Mouse (Mus musculus): ENCODE data around the gene Gm438. TPM values are rescaled to one million over a fixed set of nuclear protein-coding genes. Genes with fewer than 3 reads are reported as not detected.

The Gm438 gene
- total and polyA plus RNA-seq, 3 experiments, result not detected

DNA sequence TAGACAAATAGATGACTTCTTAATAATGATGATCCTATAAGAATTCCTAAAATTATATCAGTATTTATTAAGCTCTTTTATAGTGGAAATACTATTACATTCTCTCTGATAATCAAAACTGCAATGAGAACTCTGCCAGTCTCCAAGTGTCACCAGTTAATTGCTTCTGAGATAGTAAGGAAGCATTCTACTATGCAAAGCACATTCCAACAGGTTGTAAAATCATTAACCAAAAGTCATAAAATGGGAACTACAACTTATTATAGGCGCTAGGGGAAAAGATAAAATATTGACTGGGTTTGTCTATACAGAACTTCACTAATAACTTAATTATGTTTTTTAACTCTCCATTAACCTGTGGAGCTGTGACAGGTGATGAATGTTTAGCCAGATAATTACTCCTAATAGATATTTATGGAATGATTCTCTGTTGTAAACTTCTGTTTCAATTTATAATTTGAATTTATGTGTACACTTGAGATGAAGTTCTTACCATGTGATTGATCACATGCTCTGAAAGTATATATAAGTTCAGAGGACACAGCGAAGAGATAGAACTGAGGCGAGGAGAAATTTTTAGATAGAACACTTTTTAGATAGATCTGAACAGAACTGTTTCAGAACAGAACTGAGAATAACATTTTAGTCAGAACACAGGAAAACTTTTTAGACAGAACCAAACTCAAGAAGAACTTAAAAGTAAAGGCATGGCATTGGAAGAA, 3.7 kb downstream of the Gm438 start:
- Histone ChIP-seq H3K36me3 (ENCODE audit: control insufficient read depth, insufficient read depth, low read length) (no peaks in the 10 kb centered on the region), H3K4me3 (no peak overlapping the region), H3K79me2 (replicated peaks; ENCODE audit: control insufficient read depth, insufficient read depth, low read length) (no peaks in the 10 kb centered on the region), H3K9ac (ENCODE audit: low read depth, low read length) (no peak overlapping the region), H3K4me1 (ENCODE audit: control insufficient read depth, insufficient read depth, low read length) (no peaks in the 10 kb centered on the region), H3K27me3 (ENCODE audit: control insufficient read depth, insufficient read depth, low read length) (no peaks in the 10 kb centered on the region), H3K27ac (no peak overlapping the region)
- no peak for DNase-seq
- WGBS, result 76% methylated on average over 3 of the region's 3 CpGs
- intact Hi-C loops (cut with DNase I), result no loop called here
- no peak for TF ChIP-seq POLR2A (IDR thresholded peaks at IDR 0.05; ENCODE audit: insufficient read depth, low read depth, low read length)
- TF ChIP-seq EP300 (IDR thresholded peaks at IDR 0.05; ENCODE audit: insufficient read depth, low read depth, low read length), result no peak
- TF ChIP-seq CTCF (IDR thresholded peaks at IDR 0.05), result no peak

DNA sequence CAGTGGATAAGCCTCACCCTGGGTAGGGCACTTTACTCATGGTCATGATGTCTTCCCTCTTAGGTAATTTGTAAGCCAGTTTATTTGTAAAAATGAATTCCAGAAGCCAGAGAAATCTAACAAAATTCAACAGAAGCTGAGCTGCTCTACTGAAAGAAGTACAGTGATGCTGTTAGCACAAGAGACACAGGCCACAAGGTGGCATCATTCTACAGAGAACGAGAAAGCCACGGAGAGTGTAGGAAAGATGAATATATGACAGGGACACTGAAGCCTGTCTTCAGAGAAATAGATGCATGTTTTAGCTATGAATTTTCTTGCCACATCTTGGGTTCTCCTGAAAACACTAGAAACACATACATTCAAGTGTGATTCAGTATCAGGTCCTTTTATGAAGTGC, 20.7 kb downstream of the Gm438 start:
- TF ChIP-seq CTCF (IDR thresholded peaks at IDR 0.05) (peak; percentile 81), POLR2A (IDR thresholded peaks at IDR 0.05; ENCODE audit: insufficient read depth, low read depth, low read length) (no peak), EP300 (IDR thresholded peaks at IDR 0.05; ENCODE audit: insufficient read depth, low read depth, low read length) (no peak)
- peak; percentile 13 to 27 for DNase-seq
- Histone ChIP-seq H3K79me2 (replicated peaks; ENCODE audit: control insufficient read depth, insufficient read depth, low read length) (no peaks in the 10 kb centered on the region), H3K4me1 (ENCODE audit: control insufficient read depth, insufficient read depth, low read length) (no peaks in the 10 kb centered on the region), H3K4me3 (no peak overlapping the region), H3K27me3 (ENCODE audit: control insufficient read depth, insufficient read depth, low read length) (no peaks in the 10 kb centered on the region), H3K27ac (no peak overlapping the region), H3K9ac (ENCODE audit: low read depth, low read length) (no peak overlapping the region), H3K36me3 (ENCODE audit: control insufficient read depth, insufficient read depth, low read length) (no peaks in the 10 kb centered on the region)
- 25% methylated on average over 2 of the region's 2 CpGs for WGBS
- intact Hi-C loops (cut with DNase I), result loop anchor here (5.0 to 10.0 kb wide), 4 partner anchors 107 to 529 kb away; no protein-coding TSS in a partner anchor

DNA sequence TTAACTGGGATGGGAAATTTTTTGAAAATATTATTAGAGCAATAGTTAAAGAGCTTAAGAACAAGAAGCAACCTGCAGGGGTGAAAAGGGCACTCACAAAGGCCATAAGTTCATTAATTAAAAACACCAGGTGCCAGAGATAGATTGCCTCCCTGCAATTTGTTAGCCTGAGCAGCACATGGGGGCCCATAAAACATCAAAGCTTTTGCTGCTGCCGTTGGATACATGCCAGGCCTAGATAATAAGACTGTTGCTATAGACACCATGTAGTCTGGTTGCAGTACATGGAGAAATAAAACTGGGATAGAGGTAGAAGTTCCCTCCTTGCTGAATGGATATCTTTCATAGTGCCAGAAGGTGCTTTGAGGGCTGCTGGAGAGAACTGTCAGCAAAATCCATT, 37.2 kb downstream of the Gm438 start:
- DNase-seq, result no peak
- Histone ChIP-seq H3K79me2 (replicated peaks; ENCODE audit: control insufficient read depth, insufficient read depth, low read length) (no peaks in the 10 kb centered on the region), H3K4me1 (ENCODE audit: control insufficient read depth, insufficient read depth, low read length) (no peaks in the 10 kb centered on the region), H3K27ac (no peak overlapping the region), H3K9ac (ENCODE audit: low read depth, low read length) (no peak overlapping the region), H3K27me3 (ENCODE audit: control insufficient read depth, insufficient read depth, low read length) (no peaks in the 10 kb centered on the region), H3K4me3 (no peak overlapping the region), H3K36me3 (ENCODE audit: control insufficient read depth, insufficient read depth, low read length) (no peaks in the 10 kb centered on the region)
- TF ChIP-seq CTCF (IDR thresholded peaks at IDR 0.05) (no peak), EP300 (IDR thresholded peaks at IDR 0.05; ENCODE audit: insufficient read depth, low read depth, low read length) (no peak), POLR2A (IDR thresholded peaks at IDR 0.05; ENCODE audit: insufficient read depth, low read depth, low read length) (no peak)
- WGBS, result 18% methylated on average over 1 of the region's 1 CpGs
- intact Hi-C loops (cut with DNase I), result no loop called here

Other genes starting within 250 kb of the Gm438 start
- not detected for gene Gm13124, start 221.4 kb downstream of the Gm438 start, total RNA-seq (2021)
- not detected in 2 replicates for gene Gm13124, start 221.4 kb downstream of the Gm438 start, polyA plus RNA-seq (2012; rRNA removed)
- gene Aadacl4, start 172.9 kb downstream of the Gm438 start, total RNA-seq (2021), result not detected
- not detected in 2 replicates for gene Aadacl4, start 172.9 kb downstream of the Gm438 start, polyA plus RNA-seq (2012; rRNA removed)
- not detected for gene Gm436, start 100.2 kb downstream of the Gm438 start, total RNA-seq (2021)
- gene Gm436, start 100.2 kb downstream of the Gm438 start, polyA plus RNA-seq (2012; rRNA removed), result not detected in 2 replicates
- not detected for gene Gm13178, start 65.2 kb downstream of the Gm438 start, total RNA-seq (2021)
- gene Gm13178, start 65.2 kb downstream of the Gm438 start, polyA plus RNA-seq (2012; rRNA removed), result not detected in 2 replicates
- gene Dhrs3, start 106.2 kb upstream of the Gm438 start, total RNA-seq (2021), result 100 to 1,000 TPM; 139 to 143 TPM
- gene Dhrs3, start 106.2 kb upstream of the Gm438 start, polyA plus RNA-seq (2012; rRNA removed), result 113 and 144 TPM in 2 replicates